8 mouse cellular contexts compared by ENCODE assay signal in genomic region chr12:69757418-69758141, GRCm38 (mm10). TPM values are rescaled to one million over a fixed set of nuclear protein-coding genes. Genes with fewer than 3 reads are reported as not detected.
DNase-seq lines count a peak whose midpoint lies in the region; ATAC-seq lines count a peak whose summit lies in the region.

No protein-coding gene starts in this region.

- no peaks in the 10 kb centered on the region for H3K4me1 ChIP-seq in hindbrain, embryonic 11.5 days (replicated peaks; ENCODE audit: control insufficient read depth, insufficient read depth, low read length)

- 19% methylated on average over 22 of the region's 22 CpGs for WGBS in hindbrain, embryonic 11.5 days

- no peak overlapping the region for H3K27ac ChIP-seq in hindbrain, embryonic 11.5 days (ENCODE audit: low read depth, low read length)

- H3K4me2 ChIP-seq in hindbrain, embryonic 11.5 days (replicated peaks; ENCODE audit: low read depth, low read length) = peak overlapping the region; percentile 39; the same call in 1 of the 2 replicates

- H3K9me3 ChIP-seq in hindbrain, embryonic 11.5 days (ENCODE audit: control insufficient read depth, low read length) = no peaks in the 10 kb centered on the region

- H3K36me3 ChIP-seq in hindbrain, embryonic 11.5 days (ENCODE audit: control insufficient read depth, insufficient read depth, low read length) = no peaks in the 10 kb centered on the region

- DNase-seq in MEL-GATA-1-ER (ENCODE audit: extremely low read depth, low read depth) = peak; percentile 98
- peak; percentile 92 for DNase-seq in cerebellum, adult 9-10 months
- DNase-seq in frontal cortex, adult 2 months (ENCODE audit: extremely low spot score in 1 of 2, low spot score in 1 of 2) = peak; percentile 11 to 55
- peak; percentile 76 for DNase-seq in hindbrain, embryonic 11.5 days (ENCODE audit: low spot score)
- DNase-seq in layer of hippocampus, postnatal 14 days (ENCODE audit: low spot score in 2 of 2) = peak; percentile 55 to 62
- DNase-seq in lung, postnatal 10 days = peak; percentile 93
- peak; percentile 88 for DNase-seq in ovary, postnatal 36 days (ENCODE audit: low spot score)
- peak; percentile 76 for DNase-seq in thymus, postnatal 25 days

- H3K9ac ChIP-seq in hindbrain, embryonic 11.5 days (ENCODE audit: low read depth, low read length) = no peak overlapping the region

- no peak overlapping the region for H3K4me3 ChIP-seq in hindbrain, embryonic 11.5 days (ENCODE audit: low read depth, low read length)

- peak; percentile 85 for ATAC-seq in hindbrain, embryonic 11.5 days (ENCODE audit: low FRiP score)

- no peaks in the 10 kb centered on the region for H3K27me3 ChIP-seq in hindbrain, embryonic 11.5 days (ENCODE audit: control insufficient read depth, insufficient read depth, low read length)

RNA-seq across cellular contexts. Expression of gene Atp5s, which starts 32.8 kb away (rescaled TPM):
- 33.7 and 34.9 TPM in 2 replicates for polyA plus RNA-seq in frontal cortex, adult 2 months (2012; rRNA removed)
- polyA plus RNA-seq in hindbrain, embryonic 11.5 days (2014; fragmentation: Nextera tagmentation; extraction: Ambion mirVana) = 22.2 and 23.6 TPM in 2 replicates
- total RNA-seq in layer of hippocampus, postnatal 14 days (2021) = 10 to 100 TPM; 23.2 to 27.3 TPM

RNA-seq across cellular contexts. Expression of gene L2hgdh, which starts 32.9 kb away (rescaled TPM):
- polyA plus RNA-seq in frontal cortex, adult 2 months (2012; rRNA removed) = 11.4 and 13.6 TPM in 2 replicates
- polyA plus RNA-seq in hindbrain, embryonic 11.5 days (2014; fragmentation: Nextera tagmentation; extraction: Ambion mirVana) = 12.7 and 13.9 TPM in 2 replicates
- 10 to 100 TPM; 13.6 to 16.2 TPM for total RNA-seq in layer of hippocampus, postnatal 14 days (2021)

RNA-seq across cellular contexts. Expression of gene Cdkl1, which starts 33.5 kb away (rescaled TPM):
- polyA plus RNA-seq in frontal cortex, adult 2 months (2012; rRNA removed) = 9.6 and 11.4 TPM in 2 replicates
- 0.77 and 1.5 TPM in 2 replicates for polyA plus RNA-seq in hindbrain, embryonic 11.5 days (2014; fragmentation: Nextera tagmentation; extraction: Ambion mirVana)
- total RNA-seq in layer of hippocampus, postnatal 14 days (2021) = 10 to 100 TPM; 21.9 to 24.4 TPM

Comparison
In these comparisons a context has a peak if more than half of its experiments do, and no peak if none do; other contexts are left out.
1. DNase-seq: peak in every context shown above with its lines; median percentile 98 in MEL-GATA-1-ER; 93 in lung, postnatal 10 days; 92 in cerebellum, adult 9-10 months; 88 in ovary, postnatal 36 days; 76 in hindbrain, embryonic 11.5 days; 76 in thymus, postnatal 25 days; 58 in layer of hippocampus, postnatal 14 days; 33 in frontal cortex, adult 2 months.